Mouse (Mus musculus): Measurements from ENCODE around the gene Cdc42bpa.

The Cdc42bpa gene

GRCm38 (mm10) chr1:180161160-180161559, 200.9 kb downstream of the Cdc42bpa start:
- no peak for DNase-seq (ENCODE audit: extremely low spot score, low read depth, low spot score)

GRCm38 (mm10) chr1:180161566-180162355, 201.5 kb downstream of the Cdc42bpa start:
- no peak for DNase-seq (ENCODE audit: extremely low spot score, low read depth, low spot score)

- no peak for DNase-seq (ENCODE audit: extremely low spot score, low read depth, low spot score)
Observed at GRCm38 (mm10) chr1:180162986-180163385, 202.7 kb downstream of the Cdc42bpa start.

GRCm38 (mm10) chr1:180166533-180166932, 206.3 kb downstream of the Cdc42bpa start:
- DNase-seq (ENCODE audit: extremely low spot score, low read depth, low spot score), result no peak

GRCm38 (mm10) chr1:180168294-180168693, 208.0 kb downstream of the Cdc42bpa start:
- DNase-seq (ENCODE audit: extremely low spot score, low read depth, low spot score), result no peak

- DNase-seq (ENCODE audit: extremely low spot score, low read depth, low spot score), result no peak
Observed at GRCm38 (mm10) chr1:180169161-180169560, 208.9 kb downstream of the Cdc42bpa start.

GRCm38 (mm10) chr1:180170071-180170470, 209.8 kb downstream of the Cdc42bpa start:
- no peak for DNase-seq (ENCODE audit: extremely low spot score, low read depth, low spot score)

GRCm38 (mm10) chr1:180171883-180172282, 211.6 kb downstream of the Cdc42bpa start:
- no peak for DNase-seq (ENCODE audit: extremely low spot score, low read depth, low spot score)

GRCm38 (mm10) chr1:180172600-180172999, 212.3 kb downstream of the Cdc42bpa start:
- DNase-seq (ENCODE audit: extremely low spot score, low read depth, low spot score), result no peak

GRCm38 (mm10) chr1:180173017-180173416, 212.7 kb downstream of the Cdc42bpa start:
- DNase-seq (ENCODE audit: extremely low spot score, low read depth, low spot score), result no peak

GRCm38 (mm10) chr1:180174718-180175117, 214.4 kb downstream of the Cdc42bpa start:
- DNase-seq (ENCODE audit: extremely low spot score, low read depth, low spot score), result no peak

GRCm38 (mm10) chr1:180175167-180175566, 214.9 kb downstream of the Cdc42bpa start:
- no peak for DNase-seq (ENCODE audit: extremely low spot score, low read depth, low spot score)

GRCm38 (mm10) chr1:180175635-180176034, 215.4 kb downstream of the Cdc42bpa start:
- no peak for DNase-seq (ENCODE audit: extremely low spot score, low read depth, low spot score)

GRCm38 (mm10) chr1:180176784-180177183, 216.5 kb downstream of the Cdc42bpa start:
- no peak for DNase-seq (ENCODE audit: extremely low spot score, low read depth, low spot score)

GRCm38 (mm10) chr1:180178340-180178739, 218.1 kb downstream of the Cdc42bpa start:
- DNase-seq (ENCODE audit: extremely low spot score, low read depth, low spot score), result no peak

- DNase-seq (ENCODE audit: extremely low spot score, low read depth, low spot score), result no peak
Observed at GRCm38 (mm10) chr1:180179100-180179499, 218.8 kb downstream of the Cdc42bpa start.

- DNase-seq (ENCODE audit: extremely low spot score, low read depth, low spot score), result no peak
Observed at GRCm38 (mm10) chr1:180179840-180180239, 219.6 kb downstream of the Cdc42bpa start.

- no peak for DNase-seq (ENCODE audit: extremely low spot score, low read depth, low spot score)
Observed at GRCm38 (mm10) chr1:180181304-180181965, 221.2 kb downstream of the Cdc42bpa start.

GRCm38 (mm10) chr1:180181966-180182319, 221.7 kb downstream of the Cdc42bpa start:
- DNase-seq (ENCODE audit: extremely low spot score, low read depth, low spot score), result no peak

- no peak for DNase-seq (ENCODE audit: extremely low spot score, low read depth, low spot score)
Observed at GRCm38 (mm10) chr1:180182731-180183130, 222.5 kb downstream of the Cdc42bpa start.

- DNase-seq (ENCODE audit: extremely low spot score, low read depth, low spot score), result no peak
Observed at GRCm38 (mm10) chr1:180183525-180184159, 223.4 kb downstream of the Cdc42bpa start.

GRCm38 (mm10) chr1:180184768-180185167, 224.5 kb downstream of the Cdc42bpa start:
- DNase-seq (ENCODE audit: extremely low spot score, low read depth, low spot score), result no peak

Data from hindlimb bud, embryonic 11.5 days (tissue).